Mouse (Mus musculus): ENCODE results near the gene Tarsl2.

Tarsl2 gene

DNA sequence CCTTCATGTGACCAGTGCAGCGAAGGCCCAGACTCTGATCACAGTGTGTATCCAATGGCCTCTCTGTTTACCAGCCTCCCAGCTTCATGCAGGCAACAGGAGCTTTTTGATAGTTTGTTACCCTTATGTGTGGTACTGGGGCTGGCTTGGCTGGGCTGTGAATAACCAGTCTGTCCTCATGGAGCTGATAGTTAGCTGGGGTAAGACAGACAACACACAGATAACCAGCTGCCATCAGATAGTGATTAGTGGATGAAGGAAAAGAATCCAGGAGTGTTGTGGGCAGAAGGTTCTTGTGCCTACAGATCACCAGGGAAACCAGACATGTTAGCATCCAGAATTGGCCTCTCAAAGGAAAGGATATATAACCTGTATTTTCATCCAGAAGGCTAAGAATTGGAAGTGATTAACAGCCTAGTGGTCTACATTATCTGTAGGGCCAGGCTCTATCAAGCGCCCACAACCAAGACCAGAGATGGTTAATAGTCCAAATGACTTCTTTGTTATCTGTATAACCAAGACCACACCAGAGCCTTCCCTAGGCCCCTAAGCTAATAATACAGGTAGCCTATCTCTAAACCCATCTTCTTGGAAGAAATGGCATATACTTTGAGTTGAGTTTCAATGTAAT, 12.9 kb downstream of the Tarsl2 start:
- no peak for DNase-seq (ENCODE audit: low spot score in 2 of 2)

- no peak for DNase-seq (ENCODE audit: low spot score in 2 of 2)
These were observed 18.6 kb downstream of the Tarsl2 start for GRCm38 (mm10) chr7:65663225-65663790.

GRCm38 (mm10) chr7:65663886-65664285, 19.2 kb downstream of the Tarsl2 start:
- DNase-seq (ENCODE audit: low spot score in 2 of 2) = no peak

- DNase-seq (ENCODE audit: low spot score in 2 of 2) = no peak
These were observed 22.8 kb downstream of the Tarsl2 start for GRCm38 (mm10) chr7:65667491-65667890.

DNA sequence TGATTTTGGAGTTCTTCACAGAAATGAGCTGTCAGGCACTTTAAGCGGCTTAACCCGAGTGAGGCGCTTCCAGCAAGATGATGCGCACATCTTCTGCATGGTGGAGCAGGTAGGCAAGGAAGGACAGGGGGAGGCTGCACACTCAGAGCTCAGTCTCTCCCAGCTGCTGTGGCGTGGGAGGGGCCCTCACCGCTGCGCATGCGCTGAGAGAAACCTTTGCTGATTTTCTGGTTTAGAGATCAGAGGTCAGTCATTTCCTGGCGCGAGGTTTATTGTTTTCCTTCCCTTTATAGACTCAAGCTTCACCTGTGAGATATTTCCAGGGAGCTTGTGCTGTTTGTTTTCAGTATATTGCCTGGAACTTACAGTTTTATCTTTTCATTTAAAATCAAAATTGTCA, 33.4 kb downstream of the Tarsl2 start:
- DNase-seq (ENCODE audit: low spot score in 2 of 2) = no peak

GRCm38 (mm10) chr7:65678900-65679595, 34.4 kb downstream of the Tarsl2 start:
- DNase-seq (ENCODE audit: low spot score in 2 of 2) = no peak

- no peak for DNase-seq (ENCODE audit: low spot score in 2 of 2)
These were observed 36.5 kb downstream of the Tarsl2 start for GRCm38 (mm10) chr7:65681166-65681565.

DNA sequence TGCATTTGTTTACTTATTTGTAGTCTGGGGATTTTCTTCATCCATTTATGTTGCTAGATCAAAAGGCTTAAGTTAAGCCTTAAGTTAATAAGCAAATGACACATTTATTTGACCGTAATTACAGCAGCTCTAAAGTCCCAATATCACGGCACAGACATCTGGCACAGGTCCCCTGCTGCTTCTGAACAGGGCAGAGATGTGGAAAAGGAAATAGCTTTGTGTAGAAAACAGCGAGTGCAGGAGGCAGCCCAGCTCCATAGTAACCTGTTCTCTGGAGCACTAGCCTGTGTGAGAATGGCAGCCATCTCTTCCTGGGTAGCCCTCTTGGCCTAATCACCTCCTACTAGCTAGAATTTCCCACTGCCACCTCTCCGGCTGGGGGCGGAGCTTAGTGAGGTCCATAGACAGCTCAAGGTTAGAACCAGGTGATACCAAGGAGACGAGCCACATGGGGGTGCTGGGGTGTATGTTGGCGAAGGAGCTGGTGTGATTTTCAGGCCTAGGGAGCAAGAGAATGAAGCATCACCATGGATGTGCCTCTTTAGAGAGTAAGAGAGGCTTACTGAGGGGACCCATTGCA, 39.6 kb downstream of the Tarsl2 start:
- no peak for DNase-seq (ENCODE audit: low spot score in 2 of 2)

GRCm38 (mm10) chr7:65686664-65687063, 42.0 kb downstream of the Tarsl2 start:
- DNase-seq (ENCODE audit: low spot score in 2 of 2) = no peak

GRCm38 (mm10) chr7:65690869-65691268, 46.2 kb downstream of the Tarsl2 start, which contains the start of gene Tm2d3:
Gene Tm2d3, plus strand, starts transcription at chr7:65691169.
- DNase-seq (ENCODE audit: low spot score in 2 of 2) = no peak

DNA sequence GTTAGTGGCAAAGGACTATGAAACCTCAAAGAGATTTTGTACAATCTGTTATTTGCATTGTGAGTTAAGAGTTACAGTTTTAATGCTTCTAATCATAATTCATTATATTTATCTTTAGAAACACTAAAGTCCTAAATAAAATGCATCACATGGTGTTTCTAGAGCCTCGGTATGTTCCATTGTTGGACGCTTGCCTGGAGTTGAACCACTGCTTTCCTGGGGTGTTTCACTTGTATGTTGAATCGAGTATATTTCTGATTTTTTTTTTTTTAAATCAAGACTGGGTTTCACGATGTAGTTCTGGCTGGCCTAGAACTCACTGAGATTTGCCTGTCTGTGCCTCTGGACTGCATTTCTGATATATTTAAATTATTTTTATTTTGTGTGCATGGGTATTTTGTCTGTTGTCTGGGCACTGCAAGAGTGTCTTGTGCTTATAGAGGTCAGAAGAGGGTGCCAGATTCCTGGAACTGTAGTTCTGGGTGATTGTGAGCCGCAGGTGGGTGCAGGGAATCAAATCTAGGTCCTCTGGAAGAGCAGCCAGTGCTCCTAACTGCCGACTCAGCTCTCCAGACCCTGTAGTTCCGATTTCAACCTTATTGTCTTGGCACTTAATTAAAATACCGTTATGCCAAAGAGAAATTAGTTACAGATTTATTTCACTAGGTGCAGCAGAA, 47.4 kb downstream of the Tarsl2 start:
- no peak for DNase-seq (ENCODE audit: low spot score in 2 of 2)

DNA sequence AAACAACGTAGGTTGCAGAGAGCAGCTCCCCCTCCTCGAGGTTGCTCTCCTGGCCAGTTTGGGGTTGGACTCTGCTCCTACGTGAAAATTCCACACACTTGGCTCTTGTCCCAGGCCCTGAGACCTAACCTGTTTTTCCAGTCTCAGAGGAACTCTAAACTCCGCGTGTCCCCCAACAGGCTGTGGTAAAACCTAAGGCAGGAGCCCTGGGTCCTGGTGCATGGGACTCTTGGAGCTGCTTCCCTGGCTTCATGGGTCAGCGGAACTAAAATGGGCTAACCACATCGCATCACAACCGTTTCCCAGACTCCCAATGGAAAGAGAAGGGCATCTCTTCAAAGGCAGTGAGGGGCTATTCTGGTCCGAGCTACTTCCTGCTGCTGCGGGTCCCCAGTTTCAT, 48.2 kb downstream of the Tarsl2 start:
- DNase-seq (ENCODE audit: low spot score in 2 of 2) = no peak

- peak; percentile 80 to 83 for DNase-seq (ENCODE audit: low spot score in 2 of 2)
These were observed 48.7 kb downstream of the Tarsl2 start for GRCm38 (mm10) chr7:65693301-65693821.

DNA sequence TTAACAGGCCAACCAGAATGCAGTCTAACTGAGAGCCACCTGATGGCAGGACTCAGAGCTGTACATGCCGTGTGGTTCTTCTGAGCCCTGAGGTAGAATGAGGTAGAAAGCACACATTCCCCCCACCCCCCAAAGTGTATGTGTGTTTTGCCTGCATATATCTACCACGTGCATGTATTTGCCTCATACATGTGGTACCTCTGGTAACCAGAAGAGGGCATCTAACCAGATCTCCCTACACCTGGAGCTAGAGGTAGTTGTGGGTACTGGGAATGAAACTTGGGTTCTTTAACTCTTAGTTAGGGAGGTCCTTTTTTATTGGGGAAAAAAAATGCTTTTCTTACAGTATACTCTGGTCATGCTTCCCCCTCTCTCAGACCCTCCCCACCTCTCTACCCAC, 51.8 kb downstream of the Tarsl2 start:
- peak in 1 of 2 experiments; percentile 6 for DNase-seq (ENCODE audit: low spot score in 2 of 2)

DNA sequence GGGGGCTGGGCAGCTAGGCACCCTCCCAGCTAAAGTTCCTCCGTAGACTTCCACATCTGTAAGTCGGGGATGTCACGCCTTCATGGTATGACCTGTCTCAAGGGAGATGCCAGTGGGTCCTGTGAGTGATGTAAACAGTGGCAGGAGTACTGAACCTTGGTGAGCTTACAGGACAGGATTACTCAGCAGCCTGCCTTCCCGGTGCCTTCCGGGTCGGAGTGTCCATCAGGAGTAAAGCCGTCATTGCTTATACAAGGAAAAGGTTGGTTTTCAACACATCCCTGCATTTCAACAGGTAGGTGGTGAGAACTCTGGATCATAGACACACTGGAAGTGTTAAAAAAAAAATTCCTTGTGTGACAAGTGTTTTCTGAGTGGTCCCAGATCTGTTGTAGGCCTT, 57.4 kb downstream of the Tarsl2 start:
- DNase-seq (ENCODE audit: low spot score in 2 of 2) = no peak

- DNase-seq (ENCODE audit: low spot score in 2 of 2) = peak; percentile 16 to 24
These were observed 60.1 kb downstream of the Tarsl2 start for GRCm38 (mm10) chr7:65704818-65705242.

GRCm38 (mm10) chr7:65708506-65708905, 63.8 kb downstream of the Tarsl2 start:
- no peak for DNase-seq (ENCODE audit: low spot score in 2 of 2)

GRCm38 (mm10) chr7:65710301-65710700, 65.6 kb downstream of the Tarsl2 start:
- DNase-seq (ENCODE audit: low spot score in 2 of 2) = no peak

- no peak for DNase-seq (ENCODE audit: low spot score in 2 of 2)
These were observed 69.1 kb downstream of the Tarsl2 start for GRCm38 (mm10) chr7:65713782-65714181.

DNA sequence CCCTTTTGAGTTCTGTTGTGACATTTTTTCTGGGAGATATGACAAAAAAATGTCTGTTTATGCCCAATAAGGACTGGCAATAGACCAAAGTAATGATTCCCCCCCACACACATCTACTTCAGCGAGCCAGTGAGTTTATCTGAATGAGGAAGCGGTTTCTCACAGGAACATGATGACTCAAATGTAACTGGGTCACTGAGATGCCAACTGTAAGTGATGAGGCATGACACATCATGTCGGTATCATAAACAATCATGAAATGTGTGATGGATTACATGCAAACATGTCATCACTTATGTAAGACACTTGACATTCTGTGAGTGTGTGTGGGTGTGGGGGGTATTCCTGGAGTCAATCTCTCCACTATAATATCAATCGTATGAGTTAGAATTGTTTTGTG, 69.6 kb downstream of the Tarsl2 start:
- no peak for DNase-seq (ENCODE audit: low spot score in 2 of 2)

DNA sequence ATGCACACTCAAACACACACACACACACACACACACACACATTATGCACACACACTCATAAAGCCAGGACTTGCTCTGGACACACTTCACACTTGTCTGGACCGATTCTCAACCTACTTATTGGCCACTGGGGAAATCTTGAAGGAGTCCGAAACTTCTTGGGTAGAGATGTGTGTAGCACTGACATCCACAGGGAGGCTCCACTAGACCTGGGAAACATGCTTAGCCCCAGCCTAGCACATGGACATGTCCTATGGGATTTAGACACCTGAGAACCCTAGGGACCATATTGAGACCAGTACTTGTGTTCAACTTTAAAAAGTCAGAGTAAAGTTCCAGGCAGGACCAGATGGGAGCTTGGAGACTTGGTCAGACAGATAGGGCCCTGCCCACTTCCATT, 89.3 kb downstream of the Tarsl2 start:
- DNase-seq (ENCODE audit: low spot score in 2 of 2) = no peak

DNA sequence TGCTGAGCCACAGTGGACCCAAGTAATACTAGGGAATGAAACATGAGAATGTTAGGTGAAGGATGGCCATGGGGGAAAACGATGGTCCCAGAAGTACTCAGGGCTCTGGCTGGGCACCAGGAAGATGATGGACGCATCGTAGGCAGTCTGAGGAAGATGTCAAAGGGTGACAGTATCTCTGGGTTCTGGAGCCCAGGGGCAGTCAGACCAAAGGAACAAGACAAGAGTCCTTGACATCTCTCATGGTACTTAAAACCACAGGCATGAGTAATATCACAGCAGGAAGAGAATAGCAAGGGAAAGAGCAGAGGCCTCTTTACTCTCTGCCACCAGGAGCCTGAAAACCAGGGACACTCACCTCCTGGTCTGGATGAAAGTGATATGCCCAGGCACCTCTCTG, 90.6 kb downstream of the Tarsl2 start:
- no peak for DNase-seq (ENCODE audit: low spot score in 2 of 2)
